Mouse (Mus musculus): ENCODE data around the gene Tent5a. TPM values are rescaled to one million over a fixed set of nuclear protein-coding genes. Genes with fewer than 3 reads are reported as not detected.
A peak's percentile ranks its signal among the peaks of the same experiment; 100 is the strongest.

The Tent5a gene
- 17.1 and 17.9 TPM in 2 replicates for polyA plus RNA-seq (2015; fragmentation: Nextera tagmentation; extraction: Ambion mirVana)

GRCm38 (mm10) chr9:85327242-85328211 lies at the start of gene Tent5a:
TSS of gene Tent5a (minus strand) at chr9:85327348.
- Histone ChIP-seq H3K4me1 (ENCODE audit: control insufficient read depth, low read depth, low read length) (no peaks in the 10 kb centered on the region; the same call in 1 of the 2 replicates), H3K9ac (ENCODE audit: low read depth, low read length) (peak within 1 kb of the TSS; percentile 73), H3K36me3 (ENCODE audit: control insufficient read depth, insufficient read depth) (no peaks in the 10 kb centered on the region), H3K4me2 (ENCODE audit: low read depth, low read length) (peak within 1 kb of the TSS; percentile 84), H3K9me3 (replicated peaks; ENCODE audit: control insufficient read depth, low read length) (no peaks in the 10 kb centered on the region), H3K27me3 (ENCODE audit: control insufficient read depth, insufficient read depth, low read depth, low read length) (peaks cover 11% of the 10 kb centered on the region), H3K4me3 (ENCODE audit: low read depth, low read length) (peak within 1 kb of the TSS; percentile 72), H3K27ac (ENCODE audit: low read length) (peak within 1 kb of the TSS; percentile 86)
- ATAC-seq (ENCODE audit: low read depth) = peak; percentile 91
- WGBS (ENCODE audit: insufficient replicate concordance) = 0% methylated on average over 72 of the region's 72 CpGs

GRCm38 (mm10) chr9:85376643-85377307 lies 49.6 kb upstream of the Tent5a start:
- Histone ChIP-seq H3K36me3 (ENCODE audit: control insufficient read depth, insufficient read depth) (no peaks in the 10 kb centered on the region), H3K27ac (ENCODE audit: low read length) (no peak overlapping the region), H3K4me3 (ENCODE audit: low read depth, low read length) (no peak overlapping the region), H3K9ac (ENCODE audit: low read depth, low read length) (no peak overlapping the region), H3K9me3 (replicated peaks; ENCODE audit: control insufficient read depth, low read length) (no peaks in the 10 kb centered on the region), H3K4me2 (ENCODE audit: low read depth, low read length) (no peak overlapping the region), H3K27me3 (ENCODE audit: control insufficient read depth, insufficient read depth, low read depth, low read length) (no peaks in the 10 kb centered on the region), H3K4me1 (ENCODE audit: control insufficient read depth, low read depth, low read length) (no peaks in the 10 kb centered on the region)
- 50% methylated on average over 3 of the region's 3 CpGs for WGBS (ENCODE audit: insufficient replicate concordance)
- ATAC-seq (ENCODE audit: low read depth) = no peak

DNA sequence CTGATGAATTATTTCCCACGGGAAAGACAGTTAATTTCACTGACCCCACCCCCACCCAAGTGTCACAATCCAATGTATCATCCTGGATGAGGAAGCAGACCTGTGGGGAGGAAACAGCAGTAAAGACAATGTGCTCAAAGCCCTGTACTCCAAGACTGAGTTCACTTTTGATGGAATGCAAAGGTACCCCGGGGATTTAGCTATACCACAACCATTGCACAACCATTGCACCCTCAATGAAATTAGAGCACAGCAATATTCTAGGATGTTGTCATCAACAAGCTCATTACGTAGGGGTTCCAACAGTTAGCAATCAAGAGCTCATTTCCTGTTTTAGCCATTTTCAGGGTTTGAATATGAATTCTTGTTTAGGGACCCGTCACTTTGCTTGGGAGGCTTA lies 48.0 kb upstream of the Tent5a start:
- no peaks in the 10 kb centered on the region for H3K36me3 ChIP-seq (ENCODE audit: control insufficient read depth, insufficient read depth)
- H3K4me2 ChIP-seq (ENCODE audit: low read depth, low read length) = no peak overlapping the region
- no peak overlapping the region for H3K9ac ChIP-seq (ENCODE audit: low read depth, low read length)
- ATAC-seq (ENCODE audit: low read depth) = no peak
- WGBS (ENCODE audit: insufficient replicate concordance) = 43% methylated on average over 4 of the region's 4 CpGs
- H3K4me1 ChIP-seq (ENCODE audit: control insufficient read depth, low read depth, low read length) = no peaks in the 10 kb centered on the region
- H3K27me3 ChIP-seq (ENCODE audit: control insufficient read depth, insufficient read depth, low read depth, low read length) = no peaks in the 10 kb centered on the region
- no peak overlapping the region for H3K4me3 ChIP-seq (ENCODE audit: low read depth, low read length)
- H3K9me3 ChIP-seq (replicated peaks; ENCODE audit: control insufficient read depth, low read length) = no peaks in the 10 kb centered on the region
- no peak overlapping the region for H3K27ac ChIP-seq (ENCODE audit: low read length)

GRCm38 (mm10) chr9:85372034-85372433 lies 44.9 kb upstream of the Tent5a start:
- H3K9me3 ChIP-seq (replicated peaks; ENCODE audit: control insufficient read depth, low read length) = no peaks in the 10 kb centered on the region
- H3K27me3 ChIP-seq (ENCODE audit: control insufficient read depth, insufficient read depth, low read depth, low read length) = no peaks in the 10 kb centered on the region
- no peak overlapping the region for H3K4me3 ChIP-seq (ENCODE audit: low read depth, low read length)
- no peak for ATAC-seq (ENCODE audit: low read depth)
- H3K9ac ChIP-seq (ENCODE audit: low read depth, low read length) = no peak overlapping the region
- no peaks in the 10 kb centered on the region for H3K4me1 ChIP-seq (ENCODE audit: control insufficient read depth, low read depth, low read length)
- H3K36me3 ChIP-seq (ENCODE audit: control insufficient read depth, insufficient read depth) = no peaks in the 10 kb centered on the region
- no peak overlapping the region for H3K4me2 ChIP-seq (ENCODE audit: low read depth, low read length)
- no peak overlapping the region for H3K27ac ChIP-seq (ENCODE audit: low read length)
- 41% methylated on average over 1 of the region's 1 CpGs for WGBS (ENCODE audit: insufficient replicate concordance)

- H3K27me3 ChIP-seq (ENCODE audit: control insufficient read depth, insufficient read depth, low read depth, low read length) = no peaks in the 10 kb centered on the region
- H3K36me3 ChIP-seq (ENCODE audit: control insufficient read depth, insufficient read depth) = no peaks in the 10 kb centered on the region
- no peak for ATAC-seq (ENCODE audit: low read depth)
- no peak overlapping the region for H3K4me2 ChIP-seq (ENCODE audit: low read depth, low read length)
- H3K4me3 ChIP-seq (ENCODE audit: low read depth, low read length) = no peak overlapping the region
- H3K9ac ChIP-seq (ENCODE audit: low read depth, low read length) = no peak overlapping the region
- H3K9me3 ChIP-seq (replicated peaks; ENCODE audit: control insufficient read depth, low read length) = no peaks in the 10 kb centered on the region
- 54% methylated on average over 5 of the region's 5 CpGs for WGBS (ENCODE audit: insufficient replicate concordance)
- no peak overlapping the region for H3K27ac ChIP-seq (ENCODE audit: low read length)
- H3K4me1 ChIP-seq (ENCODE audit: control insufficient read depth, low read depth, low read length) = no peaks in the 10 kb centered on the region
These were observed 42.4 kb upstream of the Tent5a start for GRCm38 (mm10) chr9:85369512-85369911.

GRCm38 (mm10) chr9:85357154-85357860 lies 30.2 kb upstream of the Tent5a start:
- no peaks in the 10 kb centered on the region for H3K4me1 ChIP-seq (ENCODE audit: control insufficient read depth, low read depth, low read length)
- no peak overlapping the region for H3K9ac ChIP-seq (ENCODE audit: low read depth, low read length)
- no peak overlapping the region for H3K4me2 ChIP-seq (ENCODE audit: low read depth, low read length)
- no peaks in the 10 kb centered on the region for H3K27me3 ChIP-seq (ENCODE audit: control insufficient read depth, insufficient read depth, low read depth, low read length)
- 63% methylated on average over 7 of the region's 7 CpGs for WGBS (ENCODE audit: insufficient replicate concordance)
- no peak overlapping the region for H3K27ac ChIP-seq (ENCODE audit: low read length)
- no peaks in the 10 kb centered on the region for H3K9me3 ChIP-seq (replicated peaks; ENCODE audit: control insufficient read depth, low read length)
- no peak overlapping the region for H3K4me3 ChIP-seq (ENCODE audit: low read depth, low read length)
- no peaks in the 10 kb centered on the region for H3K36me3 ChIP-seq (ENCODE audit: control insufficient read depth, insufficient read depth)
- no peak for ATAC-seq (ENCODE audit: low read depth)

DNA sequence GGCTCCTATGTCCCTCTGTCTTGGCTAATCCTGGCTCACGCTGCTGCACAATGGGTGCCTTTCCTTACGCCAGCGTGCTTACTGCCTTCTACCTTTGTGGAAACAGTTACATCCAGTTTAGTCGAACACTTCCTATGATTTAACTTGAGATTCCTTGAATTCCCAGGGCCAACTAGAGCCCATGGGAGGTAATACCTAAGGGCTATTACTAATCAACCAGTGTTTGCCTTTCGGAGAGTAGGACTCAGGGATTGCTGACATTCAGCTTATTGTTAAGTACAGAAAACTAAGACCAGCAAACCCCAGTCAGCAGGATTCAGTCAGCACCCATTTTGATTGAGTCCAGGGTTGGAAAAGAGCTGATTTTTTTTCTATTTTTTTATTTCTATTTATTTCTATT lies 28.4 kb upstream of the Tent5a start:
- Histone ChIP-seq H3K4me2 (ENCODE audit: low read depth, low read length) (no peak overlapping the region), H3K4me3 (ENCODE audit: low read depth, low read length) (no peak overlapping the region), H3K27me3 (ENCODE audit: control insufficient read depth, insufficient read depth, low read depth, low read length) (no peaks in the 10 kb centered on the region), H3K27ac (ENCODE audit: low read length) (no peak overlapping the region), H3K36me3 (ENCODE audit: control insufficient read depth, insufficient read depth) (no peaks in the 10 kb centered on the region), H3K4me1 (ENCODE audit: control insufficient read depth, low read depth, low read length) (no peaks in the 10 kb centered on the region), H3K9ac (ENCODE audit: low read depth, low read length) (no peak overlapping the region), H3K9me3 (replicated peaks; ENCODE audit: control insufficient read depth, low read length) (no peaks in the 10 kb centered on the region)
- 58% methylated on average over 5 of the region's 5 CpGs for WGBS (ENCODE audit: insufficient replicate concordance)
- no peak for ATAC-seq (ENCODE audit: low read depth)

GRCm38 (mm10) chr9:85347823-85348523 lies 20.8 kb upstream of the Tent5a start:
- Histone ChIP-seq H3K36me3 (ENCODE audit: control insufficient read depth, insufficient read depth) (no peaks in the 10 kb centered on the region), H3K4me2 (ENCODE audit: low read depth, low read length) (no peak overlapping the region), H3K27ac (ENCODE audit: low read length) (no peak overlapping the region), H3K9me3 (replicated peaks; ENCODE audit: control insufficient read depth, low read length) (no peaks in the 10 kb centered on the region), H3K27me3 (ENCODE audit: control insufficient read depth, insufficient read depth, low read depth, low read length) (no peaks in the 10 kb centered on the region), H3K4me1 (ENCODE audit: control insufficient read depth, low read depth, low read length) (no peaks in the 10 kb centered on the region), H3K4me3 (ENCODE audit: low read depth, low read length) (no peak overlapping the region), H3K9ac (ENCODE audit: low read depth, low read length) (no peak overlapping the region)
- ATAC-seq (ENCODE audit: low read depth) = no peak
- WGBS (ENCODE audit: insufficient replicate concordance) = 65% methylated on average over 10 of the region's 10 CpGs

Data from liver, embryonic 16.5 days (tissue).